Mouse (Mus musculus): ENCODE measurements at regions not wholly inside any gene's neighbourhood (a gene's known extent, or its start where the extent isn't known, plus 50 kb on each side); places are given as distances from the start of the nearest gene placed in this dataset.
A peak's percentile ranks its signal among the peaks of the same experiment; 100 is the strongest.

GRCm38 (mm10) chr7:136035735-136036134 is 319.6 kb upstream of the Mki67 start:
- TF ChIP-seq USF1 (IDR thresholded peaks at IDR 0.05; ENCODE audit: low read depth) (no peak), CTCF (IDR thresholded peaks at IDR 0.05; ENCODE audit: control insufficient read depth, insufficient read depth, insufficient read length) (no peak)
- Histone ChIP-seq H3K36me3 (ENCODE audit: control insufficient read depth, insufficient read depth) (no peaks in the 10 kb centered on the region), H3K79me2 (ENCODE audit: control insufficient read depth, insufficient read depth) (no peaks in the 10 kb centered on the region), H3K79me3 (ENCODE audit: low read depth) (no peaks in the 10 kb centered on the region), H3ac (ENCODE audit: control insufficient read depth, insufficient read length, low read depth) (no peak overlapping the region), H3K4me3 (ENCODE audit: insufficient read depth, poor library complexity, severe bottlenecking) (no peak overlapping the region), H3K27me3 (ENCODE audit: control insufficient read depth, insufficient read depth, insufficient read length) (no peaks in the 10 kb centered on the region)

- no peaks in the 10 kb centered on the region for H3K36me3 ChIP-seq (ENCODE audit: control insufficient read depth, insufficient read depth)
- no peaks in the 10 kb centered on the region for H3K79me2 ChIP-seq (ENCODE audit: control insufficient read depth, insufficient read depth)
Measured at GRCm38 (mm10) chr7:136038072-136038471, 321.9 kb upstream of the Mki67 start.

GRCm38 (mm10) chr7:136038906-136039305 is 322.7 kb upstream of the Mki67 start:
- TF ChIP-seq CEBPB (IDR thresholded peaks at IDR 0.05; ENCODE audit: low read depth) (no peak), CTCF (IDR thresholded peaks at IDR 0.05; ENCODE audit: control insufficient read depth, insufficient read depth, insufficient read length) (no peak), MYOG (IDR thresholded peaks at IDR 0.05; ENCODE audit: control insufficient read depth, extremely low read depth, insufficient read length) (no peak), FOSL1 (IDR thresholded peaks at IDR 0.05; ENCODE audit: insufficient read depth, low read length, poor library complexity, severe bottlenecking) (no peak), MYOD1 (IDR thresholded peaks at IDR 0.05; ENCODE audit: control insufficient read depth, insufficient read length, low read depth) (no peak), USF1 (IDR thresholded peaks at IDR 0.05; ENCODE audit: low read depth) (no peak), MAX (IDR thresholded peaks at IDR 0.05) (no peak)

More at GRCm38 (mm10) chr7:136038072-136038471, 321.9 kb upstream of the Mki67 start:
- TF ChIP-seq USF1 (IDR thresholded peaks at IDR 0.05; ENCODE audit: low read depth) (no peak), MYOG (IDR thresholded peaks at IDR 0.05; ENCODE audit: control insufficient read depth, extremely low read depth, insufficient read length) (no peak), CTCF (IDR thresholded peaks at IDR 0.05; ENCODE audit: control insufficient read depth, insufficient read depth, insufficient read length) (no peak), CEBPB (IDR thresholded peaks at IDR 0.05; ENCODE audit: low read depth) (no peak), MYOD1 (IDR thresholded peaks at IDR 0.05; ENCODE audit: control insufficient read depth, insufficient read length, low read depth) (no peak), MAX (IDR thresholded peaks at IDR 0.05) (no peak), FOSL1 (IDR thresholded peaks at IDR 0.05; ENCODE audit: insufficient read depth, low read length, poor library complexity, severe bottlenecking) (no peak)
- H3K79me3 ChIP-seq (ENCODE audit: low read depth): no peaks in the 10 kb centered on the region
- no peak overlapping the region for H3ac ChIP-seq (ENCODE audit: control insufficient read depth, insufficient read length, low read depth)
- H3K4me3 ChIP-seq (ENCODE audit: insufficient read depth, poor library complexity, severe bottlenecking): no peak overlapping the region
- H3K27me3 ChIP-seq (ENCODE audit: control insufficient read depth, insufficient read depth, insufficient read length): no peaks in the 10 kb centered on the region

GRCm38 (mm10) chr7:136041921-136042320 is 325.8 kb upstream of the Mki67 start:
- H3K36me3 ChIP-seq (ENCODE audit: control insufficient read depth, insufficient read depth): no peaks in the 10 kb centered on the region
- no peaks in the 10 kb centered on the region for H3K79me3 ChIP-seq (ENCODE audit: low read depth)
- TF ChIP-seq FOSL1 (IDR thresholded peaks at IDR 0.05; ENCODE audit: insufficient read depth, low read length, poor library complexity, severe bottlenecking) (no peak), MYOD1 (IDR thresholded peaks at IDR 0.05; ENCODE audit: control insufficient read depth, insufficient read length, low read depth) (no peak), CTCF (IDR thresholded peaks at IDR 0.05; ENCODE audit: control insufficient read depth, insufficient read depth, insufficient read length) (no peak), USF1 (IDR thresholded peaks at IDR 0.05; ENCODE audit: low read depth) (no peak), MYOG (IDR thresholded peaks at IDR 0.05; ENCODE audit: control insufficient read depth, extremely low read depth, insufficient read length) (no peak), CEBPB (IDR thresholded peaks at IDR 0.05; ENCODE audit: low read depth) (no peak), MAX (IDR thresholded peaks at IDR 0.05) (no peak)

More at GRCm38 (mm10) chr7:136038906-136039305, 322.7 kb upstream of the Mki67 start:
- Histone ChIP-seq H3K4me3 (ENCODE audit: insufficient read depth, poor library complexity, severe bottlenecking) (no peak overlapping the region), H3K36me3 (ENCODE audit: control insufficient read depth, insufficient read depth) (no peaks in the 10 kb centered on the region), H3K27me3 (ENCODE audit: control insufficient read depth, insufficient read depth, insufficient read length) (no peaks in the 10 kb centered on the region), H3K79me2 (ENCODE audit: control insufficient read depth, insufficient read depth) (no peaks in the 10 kb centered on the region), H3K79me3 (ENCODE audit: low read depth) (no peaks in the 10 kb centered on the region), H3ac (ENCODE audit: control insufficient read depth, insufficient read length, low read depth) (no peak overlapping the region)

GRCm38 (mm10) chr7:136046645-136047363 is 330.6 kb upstream of the Mki67 start:
- TF ChIP-seq MYOD1 (IDR thresholded peaks at IDR 0.05; ENCODE audit: control insufficient read depth, insufficient read length, low read depth) (peak; percentile 28), FOSL1 (IDR thresholded peaks at IDR 0.05; ENCODE audit: insufficient read depth, low read length, poor library complexity, severe bottlenecking) (no peak)
- no peaks in the 10 kb centered on the region for H3K79me2 ChIP-seq (ENCODE audit: control insufficient read depth, insufficient read depth)
- H3K4me3 ChIP-seq (ENCODE audit: insufficient read depth, poor library complexity, severe bottlenecking): no peak overlapping the region
- H3ac ChIP-seq (ENCODE audit: control insufficient read depth, insufficient read length, low read depth): no peak overlapping the region
- H3K36me3 ChIP-seq (ENCODE audit: control insufficient read depth, insufficient read depth): no peaks in the 10 kb centered on the region
- no peaks in the 10 kb centered on the region for H3K79me3 ChIP-seq (ENCODE audit: low read depth)
- no peaks in the 10 kb centered on the region for H3K27me3 ChIP-seq (ENCODE audit: control insufficient read depth, insufficient read depth, insufficient read length)

More at GRCm38 (mm10) chr7:136041921-136042320, 325.8 kb upstream of the Mki67 start:
- Histone ChIP-seq H3K27me3 (ENCODE audit: control insufficient read depth, insufficient read depth, insufficient read length) (no peaks in the 10 kb centered on the region), H3K79me2 (ENCODE audit: control insufficient read depth, insufficient read depth) (no peaks in the 10 kb centered on the region), H3K4me3 (ENCODE audit: insufficient read depth, poor library complexity, severe bottlenecking) (no peak overlapping the region), H3ac (ENCODE audit: control insufficient read depth, insufficient read length, low read depth) (no peak overlapping the region)

- Histone ChIP-seq H3K36me3 (ENCODE audit: control insufficient read depth, insufficient read depth) (no peaks in the 10 kb centered on the region), H3ac (ENCODE audit: control insufficient read depth, insufficient read length, low read depth) (no peak overlapping the region), H3K79me3 (ENCODE audit: low read depth) (no peaks in the 10 kb centered on the region), H3K27me3 (ENCODE audit: control insufficient read depth, insufficient read depth, insufficient read length) (no peaks in the 10 kb centered on the region), H3K4me3 (ENCODE audit: insufficient read depth, poor library complexity, severe bottlenecking) (no peak overlapping the region), H3K79me2 (ENCODE audit: control insufficient read depth, insufficient read depth) (no peaks in the 10 kb centered on the region)
- TF ChIP-seq USF1 (IDR thresholded peaks at IDR 0.05; ENCODE audit: low read depth) (no peak), MAX (IDR thresholded peaks at IDR 0.05) (no peak), FOSL1 (IDR thresholded peaks at IDR 0.05; ENCODE audit: insufficient read depth, low read length, poor library complexity, severe bottlenecking) (no peak), CTCF (IDR thresholded peaks at IDR 0.05; ENCODE audit: control insufficient read depth, insufficient read depth, insufficient read length) (no peak), MYOG (IDR thresholded peaks at IDR 0.05; ENCODE audit: control insufficient read depth, extremely low read depth, insufficient read length) (no peak)
Measured at GRCm38 (mm10) chr7:136047364-136047945, 331.3 kb upstream of the Mki67 start.
